25 mouse cellular contexts compared by ENCODE assay signal in genomic region chr7:144421478-144421877, GRCm38 (mm10). TPM values are rescaled to one million over a fixed set of nuclear protein-coding genes. Genes with fewer than 3 reads are reported as not detected.
DNase-seq lines count a peak whose midpoint lies in the region; ATAC-seq and TF ChIP-seq lines count a peak whose summit lies in the region.
"Had no signal": no experiment of that assay in that cellular context is flagged by ENCODE, and none has a peak within 500 bp of the region (broad histone marks: within the 10 kb centered on the region; RNA-seq: fewer than 3 reads in every experiment).

No protein-coding gene starts in this region.

- peak; percentile 40 to 48 for DNase-seq in cerebellum, postnatal 10 days
- no peak for DNase-seq in cerebellum, adult 9-11 months
- DNase-seq in layer of hippocampus, adult 2 months (ENCODE audit: low spot score in 2 of 2), result no peak
- no peak for DNase-seq in layer of hippocampus, adult 8-10 months (ENCODE audit: low spot score in 2 of 2)
- no peak for DNase-seq in midbrain, embryonic 10.5 days (ENCODE audit: low spot score)
- no peak for DNase-seq in midbrain, embryonic 14.5 days
- DNase-seq: adrenal gland, adult 8-10 months; adrenal gland, postnatal 25 days; cerebellum, adult 11-12 months; cerebellum, adult 8-10 months; gastrocnemius, postnatal 10 days; gastrocnemius, postnatal 36 days; heart, adult 2 months; heart, postnatal 14 days; heart, postnatal 4 days had no signal

- no peak overlapping the region for H3K4me2 ChIP-seq in hindbrain, embryonic 15.5 days
- no peak overlapping the region for H3K4me2 ChIP-seq in hindbrain, embryonic 13.5 days
- H3K4me2 ChIP-seq in midbrain, embryonic 14.5 days (ENCODE audit: low read length), result no peak overlapping the region
- H3K4me2 ChIP-seq: embryonic facial prominence, embryonic 12.5 days; embryonic facial prominence, embryonic 15.5 days; forebrain, embryonic 13.5 days; heart, embryonic 13.5 days; intestine, embryonic 15.5 days had no signal

- H3K9ac ChIP-seq in hindbrain, embryonic 15.5 days, result no peak overlapping the region
- no peak overlapping the region for H3K9ac ChIP-seq in hindbrain, embryonic 13.5 days
- no peak overlapping the region for H3K9ac ChIP-seq in midbrain, embryonic 14.5 days (replicated peaks; ENCODE audit: low read length)
- H3K9ac ChIP-seq: embryonic facial prominence, embryonic 12.5 days; embryonic facial prominence, embryonic 15.5 days; forebrain, embryonic 13.5 days; heart, embryonic 13.5 days; intestine, embryonic 15.5 days had no signal

- peaks cover 39% of the 10 kb centered on the region for H3K4me1 ChIP-seq in hindbrain, embryonic 15.5 days (replicated peaks)
- H3K4me1 ChIP-seq in hindbrain, embryonic 13.5 days (replicated peaks), result peaks cover 44% of the 10 kb centered on the region
- peaks cover 50% of the 10 kb centered on the region for H3K4me1 ChIP-seq in midbrain, embryonic 10.5 days
- H3K4me1 ChIP-seq in midbrain, embryonic 14.5 days (ENCODE audit: control insufficient read depth, insufficient read depth, low read length), result peaks cover 28% of the 10 kb centered on the region

- peak; percentile 23; the same call in 1 of the 2 replicates for ATAC-seq in hindbrain, embryonic 15.5 days (ENCODE audit: low FRiP score, low read depth)
- ATAC-seq in hindbrain, embryonic 13.5 days (ENCODE audit: low FRiP score), result no peak
- ATAC-seq in midbrain, embryonic 14.5 days (ENCODE audit: low FRiP score, low TSS enrichment), result no peak
- ATAC-seq: activated CD4-positive, CD25-positive, alpha-beta regulatory T cell, adult 4 months; forebrain, embryonic 13.5 days; forebrain, embryonic 16.5 days; intestine, embryonic 15.5 days had no signal

- no peaks in the 10 kb centered on the region for H3K9me3 ChIP-seq in hindbrain, embryonic 15.5 days
- no peaks in the 10 kb centered on the region for H3K9me3 ChIP-seq in hindbrain, embryonic 13.5 days
- H3K9me3 ChIP-seq in midbrain, embryonic 10.5 days (replicated peaks), result no peaks in the 10 kb centered on the region
- H3K9me3 ChIP-seq in midbrain, embryonic 14.5 days (ENCODE audit: control insufficient read depth, low read length), result no peaks in the 10 kb centered on the region
- H3K9me3 ChIP-seq: embryonic facial prominence, embryonic 12.5 days; embryonic facial prominence, embryonic 15.5 days; forebrain, embryonic 13.5 days; heart, embryonic 10.5 days; heart, embryonic 13.5 days; intestine, embryonic 15.5 days had no signal

- TF ChIP-seq CTCF in layer of hippocampus, adult 2 months (conservative IDR thresholded peaks at IDR 0.05), result no peak

- H3K4me3 ChIP-seq in hindbrain, embryonic 15.5 days, result no peak overlapping the region
- no peak overlapping the region for H3K4me3 ChIP-seq in hindbrain, embryonic 13.5 days
- H3K4me3 ChIP-seq in layer of hippocampus, adult 2 months, result no peak overlapping the region
- H3K4me3 ChIP-seq in midbrain, embryonic 10.5 days, result no peak overlapping the region
- H3K4me3 ChIP-seq in midbrain, embryonic 14.5 days (replicated peaks; ENCODE audit: low read depth, low read length), result no peak overlapping the region
- H3K4me3 ChIP-seq: embryonic facial prominence, embryonic 12.5 days; embryonic facial prominence, embryonic 15.5 days; forebrain, embryonic 13.5 days; heart, adult 2 months; heart, embryonic 10.5 days; heart, embryonic 13.5 days; intestine, embryonic 15.5 days had no signal

- H3K27ac ChIP-seq in hindbrain, embryonic 15.5 days (replicated peaks), result no peak overlapping the region
- no peak overlapping the region for H3K27ac ChIP-seq in hindbrain, embryonic 13.5 days
- peak overlapping the region; percentile 77 for H3K27ac ChIP-seq in layer of hippocampus, adult 2 months
- peak overlapping the region; percentile 55; the same call in 1 of the 2 replicates for H3K27ac ChIP-seq in midbrain, embryonic 10.5 days (replicated peaks)
- no peak overlapping the region for H3K27ac ChIP-seq in midbrain, embryonic 14.5 days (replicated peaks; ENCODE audit: low read depth, low read length)
- H3K27ac ChIP-seq: embryonic facial prominence, embryonic 12.5 days; embryonic facial prominence, embryonic 15.5 days; forebrain, embryonic 13.5 days; heart, adult 2 months; heart, embryonic 10.5 days; heart, embryonic 13.5 days; intestine, embryonic 15.5 days had no signal

- H3K27me3 ChIP-seq in hindbrain, embryonic 15.5 days, result no peaks in the 10 kb centered on the region
- no peaks in the 10 kb centered on the region for H3K27me3 ChIP-seq in hindbrain, embryonic 13.5 days
- peaks cover 4% of the 10 kb centered on the region; the same call in 1 of the 2 replicates for H3K27me3 ChIP-seq in midbrain, embryonic 10.5 days (ENCODE audit: low read depth, poor library complexity, severe bottlenecking)
- no peaks in the 10 kb centered on the region for H3K27me3 ChIP-seq in midbrain, embryonic 14.5 days (ENCODE audit: control insufficient read depth, insufficient read depth, low read length)
- H3K27me3 ChIP-seq: embryonic facial prominence, embryonic 12.5 days; forebrain, embryonic 13.5 days; intestine, embryonic 15.5 days had no signal

- no peaks in the 10 kb centered on the region for H3K36me3 ChIP-seq in hindbrain, embryonic 15.5 days
- H3K36me3 ChIP-seq in hindbrain, embryonic 13.5 days, result peaks cover 7% of the 10 kb centered on the region
- H3K36me3 ChIP-seq in midbrain, embryonic 10.5 days, result no peaks in the 10 kb centered on the region
- no peaks in the 10 kb centered on the region for H3K36me3 ChIP-seq in midbrain, embryonic 14.5 days (ENCODE audit: control insufficient read depth, insufficient read depth, low read length)
- H3K36me3 ChIP-seq: embryonic facial prominence, embryonic 12.5 days; embryonic facial prominence, embryonic 15.5 days; heart, embryonic 10.5 days; heart, embryonic 13.5 days; intestine, embryonic 15.5 days had no signal

- 52% methylated on average over 6 of the region's 6 CpGs for WGBS in hindbrain, embryonic 15.5 days
- 68% methylated on average over 6 of the region's 6 CpGs for WGBS in hindbrain, embryonic 13.5 days
- 70% methylated on average over 6 of the region's 6 CpGs for WGBS in midbrain, embryonic 10.5 days
- 39% methylated on average over 6 of the region's 6 CpGs for WGBS in midbrain, embryonic 14.5 days

RNA-seq across cellular contexts. Expression of gene Cttn, which starts 49.3 kb away (rescaled TPM):
- polyA plus RNA-seq in hindbrain, embryonic 15.5 days (2015; fragmentation: Nextera tagmentation; extraction: Ambion mirVana), result 171 and 187 TPM in 2 replicates
- polyA plus RNA-seq in hindbrain, embryonic 13.5 days (2015; fragmentation: Nextera tagmentation; extraction: Ambion mirVana), result 181 and 185 TPM in 2 replicates
- 100 to 1,000 TPM; 179 to 181 TPM for total RNA-seq in layer of hippocampus, adult 2 months (2021)
- total RNA-seq in layer of hippocampus, adult 8-10 months (2022), result 100 to 1,000 TPM; 151 to 178 (median 164) TPM
- polyA plus RNA-seq in midbrain, embryonic 10.5 days (2016; fragmentation: Nextera tagmentation; extraction: Ambion mirVana), result 217 and 229 TPM in 2 replicates
- polyA plus RNA-seq in midbrain, embryonic 14.5 days (2014; fragmentation: Nextera tagmentation; extraction: Ambion mirVana), result 136 and 177 TPM in 2 replicates

Comparison
In these comparisons a context has a peak if more than half of its experiments do, and no peak if none do; other contexts are left out.
1. DNase-seq: peak in cerebellum, postnatal 10 days (2 of 2); none in cerebellum, adult 9-11 months (single experiment), layer of hippocampus, adult 2 months (0 of 2), layer of hippocampus, adult 8-10 months (0 of 2), midbrain, embryonic 10.5 days (single experiment) and midbrain, embryonic 14.5 days (single experiment).
2. H3K27ac ChIP-seq: peak in layer of hippocampus, adult 2 months (single experiment) and midbrain, embryonic 10.5 days (single experiment); none in hindbrain, embryonic 15.5 days (single experiment), hindbrain, embryonic 13.5 days (single experiment) and midbrain, embryonic 14.5 days (single experiment).